Mouse (Mus musculus): ENCODE measurements around the gene Mum1l1. TPM values are rescaled to one million over a fixed set of nuclear protein-coding genes. Genes with fewer than 3 reads are reported as not detected.
"Not testable (repeated sequence)": the region's sequence is repeated elsewhere in the genome, so short reads cannot be mapped to it uniquely, and the experiment has no call there.

Mum1l1 gene
- total RNA-seq (2015) (not detected in 2 replicates), total RNA-seq (2017) (not detected in 2 replicates)

DNA sequence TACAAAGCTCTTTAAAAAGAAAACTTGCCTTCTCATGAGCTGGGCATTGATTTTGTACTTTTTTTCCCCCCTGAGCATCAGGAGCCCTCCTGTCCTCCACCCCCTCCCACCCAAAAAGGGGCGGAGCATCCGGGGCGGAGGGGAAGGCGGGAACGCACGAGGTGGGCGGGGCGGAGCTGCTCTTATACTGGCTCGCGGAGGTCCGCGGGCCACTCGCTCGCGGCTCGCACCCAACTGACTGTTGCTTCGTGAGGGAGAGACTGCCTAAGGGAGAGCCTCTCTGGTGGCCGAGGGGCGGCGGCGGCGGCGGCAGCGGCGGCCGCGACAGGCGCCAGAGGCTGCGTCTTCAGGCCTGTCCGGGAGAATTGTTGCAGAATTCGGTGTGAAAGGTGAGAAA lies at the start of gene Mum1l1:
TSS of gene Mum1l1 (plus strand) at position 214 of the 397 bp plus-strand sequence.
- ATAC-seq (ENCODE audit: poor library complexity, severe bottlenecking): peak; percentile 49; the same call in 1 of the 2 replicates

DNA sequence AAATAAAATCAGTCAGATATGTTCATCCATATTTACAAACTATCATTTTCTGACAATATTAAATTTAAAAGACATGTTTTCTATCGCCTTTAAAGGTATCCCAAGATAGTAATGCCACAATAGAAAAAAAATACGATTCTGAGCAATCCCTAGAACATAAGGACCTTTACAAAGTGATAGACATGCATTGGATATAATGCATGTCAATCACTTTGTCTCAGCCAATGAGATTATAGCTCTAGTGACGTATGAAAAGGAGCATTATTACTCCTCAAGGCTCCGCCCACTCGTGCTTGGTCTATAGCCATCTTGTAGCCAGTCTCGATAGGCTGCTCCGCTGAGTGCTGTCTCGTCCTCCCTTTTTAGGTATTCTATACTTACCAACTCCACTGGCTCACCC lies 30.9 kb upstream of the Mum1l1 start, which contains the start of gene 4933428M09Rik:
TSS of gene 4933428M09Rik (plus strand) at position 301 of the 400 bp plus-strand sequence.
- ATAC-seq (ENCODE audit: poor library complexity, severe bottlenecking): no peak

GRCm38 (mm10) chrX:139191506-139191905 lies 18.3 kb upstream of the Mum1l1 start:
- ATAC-seq (ENCODE audit: poor library complexity, severe bottlenecking): not testable (repeated sequence)

GRCm38 (mm10) chrX:139194572-139195279 lies 15.1 kb upstream of the Mum1l1 start:
- no peak for ATAC-seq (ENCODE audit: poor library complexity, severe bottlenecking)

DNA sequence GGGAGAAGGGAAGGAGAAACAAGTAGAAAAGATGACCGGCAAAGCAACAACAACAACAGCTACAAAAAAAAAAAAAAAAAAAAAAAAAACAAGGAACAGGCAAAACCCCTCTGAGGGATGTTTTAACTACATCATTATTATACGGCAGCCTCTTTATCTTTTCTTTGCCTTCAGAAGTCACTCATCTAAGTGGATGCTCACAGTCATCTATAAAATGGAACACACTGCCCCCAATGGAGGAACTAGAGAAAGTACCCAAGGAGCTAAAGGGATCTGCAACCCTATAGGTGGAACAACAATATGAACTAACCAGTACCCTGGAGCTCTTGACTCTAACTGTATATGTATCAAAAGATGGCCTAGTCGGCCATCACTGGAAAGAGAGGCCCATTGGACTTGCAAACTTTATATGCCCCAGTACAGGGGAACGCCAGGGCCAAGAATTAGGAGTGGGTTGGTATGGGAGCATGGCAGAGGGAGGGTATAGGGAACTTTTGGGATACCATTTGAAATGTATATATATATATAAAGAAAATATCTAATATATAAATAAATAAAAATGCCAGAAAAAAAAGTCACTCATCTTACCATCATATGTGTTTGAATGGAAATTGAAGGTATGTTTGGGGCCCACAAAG lies 532 bp upstream of the Mum1l1 start:
- ATAC-seq (ENCODE audit: poor library complexity, severe bottlenecking): not testable (repeated sequence)

- ATAC-seq (ENCODE audit: poor library complexity, severe bottlenecking): no peak
These were observed 4.9 kb downstream of the Mum1l1 start for GRCm38 (mm10) chrX:139214765-139215164.

DNA sequence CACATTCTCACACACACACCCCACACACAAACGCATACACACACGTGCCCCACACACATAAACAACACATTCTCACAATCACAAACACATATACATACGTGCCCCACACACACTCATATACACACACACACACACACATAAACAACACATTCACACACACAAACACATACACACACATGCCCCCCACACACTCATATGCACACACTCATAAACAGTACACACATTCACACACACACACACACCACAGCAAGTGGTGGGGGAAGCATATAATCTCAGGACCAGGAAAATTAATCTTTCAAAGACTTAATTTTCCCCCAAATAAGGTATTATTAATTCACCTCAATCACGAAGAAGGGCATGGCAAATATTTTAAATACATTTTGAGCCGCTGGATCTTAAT lies 6.6 kb downstream of the Mum1l1 start:
- no peak for ATAC-seq (ENCODE audit: poor library complexity, severe bottlenecking)

GRCm38 (mm10) chrX:139216991-139217593 lies 7.2 kb downstream of the Mum1l1 start:
- ATAC-seq (ENCODE audit: poor library complexity, severe bottlenecking): no peak

- no peak for ATAC-seq (ENCODE audit: poor library complexity, severe bottlenecking)
These were observed 7.9 kb downstream of the Mum1l1 start for GRCm38 (mm10) chrX:139217776-139218175.

GRCm38 (mm10) chrX:139219017-139219416 lies 9.2 kb downstream of the Mum1l1 start:
- 0 out of 2 replicates have a peak, but pooled peaks have one; percentile 40 for ATAC-seq (ENCODE audit: poor library complexity, severe bottlenecking)

DNA sequence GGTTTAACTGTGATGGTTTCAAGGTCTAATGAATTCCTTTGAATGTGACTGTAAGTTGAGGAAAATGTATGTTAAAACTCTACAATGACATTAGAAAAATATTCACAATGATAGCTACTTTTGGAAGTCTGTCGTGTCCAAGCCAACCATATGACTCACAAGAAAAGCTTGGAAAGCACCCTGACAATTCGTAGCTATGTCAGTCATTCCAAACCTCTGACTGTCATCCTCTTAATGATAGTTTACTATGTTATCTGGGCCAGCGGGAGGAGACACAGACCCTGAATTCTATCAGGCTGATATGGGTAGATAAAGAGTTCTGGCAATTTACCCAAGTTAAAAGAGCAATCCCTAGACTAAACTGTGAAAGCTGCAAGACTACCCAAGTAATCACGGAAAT lies 11.0 kb downstream of the Mum1l1 start:
- ATAC-seq (ENCODE audit: poor library complexity, severe bottlenecking): no peak

- no peak for ATAC-seq (ENCODE audit: poor library complexity, severe bottlenecking)
These were observed 12.1 kb downstream of the Mum1l1 start for GRCm38 (mm10) chrX:139221893-139222292.

DNA sequence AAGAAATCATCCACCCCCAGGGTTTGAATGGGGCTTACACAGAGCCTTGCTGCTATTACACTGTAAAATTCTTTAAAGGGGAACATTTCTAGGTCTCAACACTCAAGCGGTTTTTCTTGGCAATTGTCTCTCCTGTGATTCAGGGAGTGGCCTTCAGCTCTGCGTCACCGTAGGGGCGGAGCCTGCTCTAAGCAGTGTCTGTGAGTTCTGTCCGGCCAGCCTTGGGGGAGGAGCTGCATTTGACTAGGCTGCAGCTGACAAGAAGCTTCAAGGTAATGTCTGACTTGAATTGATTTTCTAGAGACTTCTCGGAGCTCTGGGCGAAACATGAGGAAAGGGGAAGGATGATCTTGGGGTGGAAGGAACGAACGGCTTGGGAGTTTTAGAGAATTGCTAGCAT lies 21.3 kb downstream of the Mum1l1 start:
- no peak for ATAC-seq (ENCODE audit: poor library complexity, severe bottlenecking)

DNA sequence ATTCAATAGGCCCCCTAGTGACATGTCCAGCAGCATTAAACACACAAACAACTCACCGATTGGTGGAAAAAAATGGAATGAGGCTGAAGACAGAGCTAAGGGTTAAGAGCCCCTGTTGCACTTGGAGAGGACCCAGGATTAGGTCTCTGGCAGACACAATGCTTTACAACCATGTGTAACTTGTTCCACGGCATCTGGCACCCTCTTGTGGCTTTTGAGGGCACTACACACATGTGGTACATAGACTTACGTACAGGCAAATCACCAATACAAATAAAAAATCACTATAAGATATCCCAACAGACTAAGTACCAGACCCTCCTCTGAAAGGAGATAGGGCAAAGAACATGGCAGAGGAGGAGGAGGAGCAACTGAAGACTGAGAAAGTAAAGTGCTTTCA lies 37.5 kb downstream of the Mum1l1 start:
- no peak for ATAC-seq (ENCODE audit: poor library complexity, severe bottlenecking)

DNA sequence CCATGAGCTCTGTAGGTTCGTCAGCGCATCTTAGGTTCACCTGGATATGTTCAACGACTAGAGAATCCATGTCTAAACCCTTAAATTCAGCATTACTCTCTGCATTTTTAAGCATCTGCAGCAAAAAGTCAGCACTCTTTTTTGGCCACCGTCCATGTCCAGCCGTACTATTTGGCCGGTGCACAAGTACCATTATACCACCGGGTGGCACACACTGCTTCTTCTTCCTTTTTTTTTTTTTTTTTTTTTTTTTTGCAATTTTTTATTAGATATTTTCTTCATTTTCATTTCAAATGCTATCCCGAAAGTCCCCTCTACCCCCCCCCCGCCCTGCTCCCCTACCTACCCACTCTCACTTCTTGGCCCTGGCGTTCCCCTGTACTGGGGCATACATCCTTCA lies 47.2 kb downstream of the Mum1l1 start:
- no peak for ATAC-seq (ENCODE audit: poor library complexity, severe bottlenecking)

DNA sequence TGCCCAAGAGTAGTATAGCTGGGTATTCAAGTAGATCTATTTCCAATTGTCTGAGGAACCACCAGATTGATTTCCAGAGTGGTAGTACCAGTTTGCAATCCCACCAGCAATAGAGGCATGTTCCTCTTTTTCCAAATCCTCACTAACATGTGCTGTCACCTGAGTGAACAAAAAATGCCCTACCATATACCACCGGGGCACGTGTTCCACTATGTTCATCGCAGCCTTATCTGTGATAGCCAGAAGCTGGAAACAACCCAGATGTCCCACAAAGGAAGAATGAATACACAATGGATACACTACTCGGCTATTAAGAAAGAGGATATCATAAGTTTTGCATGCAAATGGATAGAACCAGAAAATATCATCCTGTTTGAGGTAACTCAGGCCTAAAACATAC lies 72.1 kb downstream of the Mum1l1 start:
- ATAC-seq (ENCODE audit: poor library complexity, severe bottlenecking): no peak

Other genes starting within 250 kb of the Mum1l1 start
- not detected in 2 replicates for gene Serpina7, start 124.8 kb upstream of the Mum1l1 start, total RNA-seq (2015)
- not detected in 2 replicates for gene Serpina7, start 124.8 kb upstream of the Mum1l1 start, total RNA-seq (2017)
- gene 4930513O06Rik, start 123.8 kb upstream of the Mum1l1 start, total RNA-seq (2015): not detected in 2 replicates
- not detected in 2 replicates for gene 4930513O06Rik, start 123.8 kb upstream of the Mum1l1 start, total RNA-seq (2017)
- not detected in 2 replicates for gene 4933428M09Rik, start 30.8 kb upstream of the Mum1l1 start, total RNA-seq (2015)
- gene 4933428M09Rik, start 30.8 kb upstream of the Mum1l1 start, total RNA-seq (2017): not detected in 2 replicates
- not detected in 2 replicates for gene Trap1a, start 123.6 kb downstream of the Mum1l1 start, total RNA-seq (2015)
- gene Trap1a, start 123.6 kb downstream of the Mum1l1 start, total RNA-seq (2017): not detected in 2 replicates